Comparison of ENCODE assay signal across 7 mouse cellular contexts in genomic region chr11:97187764-97188642, GRCm38 (mm10). TPM values are rescaled to one million over a fixed set of nuclear protein-coding genes. Genes with fewer than 3 reads are reported as not detected.
DNase-seq lines count a peak whose midpoint lies in the region; ATAC-seq lines count a peak whose summit lies in the region.

Gene Kpnb1, minus strand, starts transcription at chr11:97187881.

- intact Hi-C loops in left cerebral cortex, postnatal 36 days (cut with DNase I) = loop anchor here (5.0 kb wide), 1 partner anchor 129 kb away; the partner anchor contains the start of gene Mrpl45

- H3K9ac ChIP-seq in intestine, embryonic 16.5 days (ENCODE audit: low read depth, low read length) = peak within 1 kb of the TSS; percentile 95
- peak within 1 kb of the TSS; percentile 96 for H3K9ac ChIP-seq in midbrain, embryonic 11.5 days (ENCODE audit: low read length)

- H3K27me3 ChIP-seq in intestine, embryonic 16.5 days (replicated peaks; ENCODE audit: control insufficient read depth, insufficient read depth, low read length) = no peaks in the 10 kb centered on the region
- no peaks in the 10 kb centered on the region for H3K27me3 ChIP-seq in midbrain, embryonic 11.5 days (ENCODE audit: control insufficient read depth, insufficient read depth, low read length)

- H3K9me3 ChIP-seq in intestine, embryonic 16.5 days (ENCODE audit: control insufficient read depth, low read length) = no peaks in the 10 kb centered on the region
- H3K9me3 ChIP-seq in midbrain, embryonic 11.5 days (ENCODE audit: control insufficient read depth, low read length) = no peaks in the 10 kb centered on the region

- H3K4me1 ChIP-seq in intestine, embryonic 16.5 days (ENCODE audit: control insufficient read depth, insufficient read depth, low read length) = peaks cover 22% of the 10 kb centered on the region
- peaks cover 28% of the 10 kb centered on the region for H3K4me1 ChIP-seq in midbrain, embryonic 11.5 days (ENCODE audit: control insufficient read depth, insufficient read depth, low read length)

- under 1% methylated on average over 99 of the region's 101 CpGs for WGBS in intestine, embryonic 16.5 days
- under 1% methylated on average over 95 of the region's 101 CpGs for WGBS in midbrain, embryonic 11.5 days

- H3K36me3 ChIP-seq in intestine, embryonic 16.5 days (ENCODE audit: control insufficient read depth, insufficient read depth, low read length) = peaks cover 2% of the 10 kb centered on the region; the same call in 1 of the 2 replicates
- H3K36me3 ChIP-seq in midbrain, embryonic 11.5 days (ENCODE audit: control insufficient read depth, insufficient read depth, low read length) = peaks cover 17% of the 10 kb centered on the region

- H3K4me3 ChIP-seq in intestine, embryonic 16.5 days (ENCODE audit: low read length) = peak within 1 kb of the TSS; percentile 79
- H3K4me3 ChIP-seq in midbrain, embryonic 11.5 days (ENCODE audit: low read depth, low read length) = peak within 1 kb of the TSS; percentile 95

- H3K27ac ChIP-seq in intestine, embryonic 16.5 days (ENCODE audit: low read length) = peak within 1 kb of the TSS; percentile 98
- H3K27ac ChIP-seq in midbrain, embryonic 11.5 days (ENCODE audit: low read depth, low read length) = peak within 1 kb of the TSS; percentile 96

- H3K4me2 ChIP-seq in intestine, embryonic 16.5 days (ENCODE audit: low read depth, low read length) = peak within 1 kb of the TSS; percentile 72
- peak within 1 kb of the TSS; percentile 88 for H3K4me2 ChIP-seq in midbrain, embryonic 11.5 days

- peak; percentile 96 for ATAC-seq in intestine, embryonic 16.5 days
- peak; percentile 96 for ATAC-seq in midbrain, embryonic 11.5 days (ENCODE audit: low FRiP score)

- peak; percentile 98 for DNase-seq in adrenal gland, adult 8-10 months
- peak; percentile 99 for DNase-seq in embryo, embryonic 9.5 days (ENCODE audit: extremely low spot score)
- DNase-seq in gastrocnemius, postnatal 4 days (ENCODE audit: low spot score in 2 of 2) = peak; percentile 97 to 99
- DNase-seq in left cerebral cortex, postnatal 36 days (ENCODE audit: low spot score in 2 of 2) = peak; percentile 99 to 100
- DNase-seq in midbrain, embryonic 11.5 days (ENCODE audit: low spot score, missing footprints) = peak; percentile 99
- DNase-seq in skeletal muscle tissue, adult 2 months (ENCODE audit: low read depth, low spot score) = peak; percentile 99

RNA-seq across cellular contexts. Expression of gene Kpnb1, which starts in this region (rescaled TPM):
- total RNA-seq in adrenal gland, adult 8-10 months (2022) = 100 to 1,000 TPM; 115 to 133 (median 124) TPM
- 100 to 1,000 TPM; 117 to 121 TPM for total RNA-seq in gastrocnemius, postnatal 4 days (2021)
- 31.9 and 36.3 TPM in 2 replicates for polyA plus RNA-seq in intestine, embryonic 16.5 days (2015; fragmentation: Nextera tagmentation; extraction: Ambion mirVana)
- total RNA-seq in left cerebral cortex, postnatal 36 days (2021) = 100 to 1,000 TPM; 114 to 119 TPM
- polyA plus RNA-seq in midbrain, embryonic 11.5 days (2014; fragmentation: Nextera tagmentation; extraction: Ambion mirVana) = 111 and 116 TPM in 2 replicates

Comparison
In these comparisons a context has a peak if more than half of its experiments do, and no peak if none do; other contexts are left out.
1. Peak in every context shown above with its lines: DNase-seq, ATAC-seq, H3K4me3 ChIP-seq and H3K27ac ChIP-seq.